Mouse (Mus musculus) heart, postnatal 4 days (tissue): Measurements from ENCODE around the gene Mapk8ip1. TPM values are rescaled to one million over a fixed set of nuclear protein-coding genes. Genes with fewer than 3 reads are reported as not detected.

Source experiments
- microRNA-seq, 2 experiments: library from miRNA; unstranded; fragments of <30 nt; microRNA quantifications; one replicate each; pipeline ENCODE4 v1.2.0; 2021 to 2022
- total RNA-seq, 2 experiments: library from RNA; stranded (reverse); gene quantifications; 2 replicates each; pipeline ENCODE4 v1.2.3; 2021

The Mapk8ip1 gene
- total RNA-seq, 2 experiments from 2014 or later = 7.9 to 8.1 TPM

Small RNA genes within 50 kb of the gene (microRNA-seq; reads per million reads assigned to microRNA genes)
- gene Mir7000 = 0 to 0.35 reads per million in 2 experiments

Other genes with a start within 250 kb of the Mapk8ip1 start
- 10 to 100 TPM; 20.8 to 22.2 TPM for gene Pex16, start 26.6 kb downstream of the Mapk8ip1 start, total RNA-seq
- gene Large2, start 26.4 kb downstream of the Mapk8ip1 start, total RNA-seq = under 1 TPM; 0.29 to 0.70 TPM
- 1 to 10 TPM; 1.2 to 1.7 TPM for gene 1700029I15Rik, start 18.7 kb downstream of the Mapk8ip1 start, total RNA-seq
- 10 to 100 TPM; 28.5 TPM for gene Cry2, start 32.8 kb upstream of the Mapk8ip1 start, total RNA-seq
- gene Slc35c1, start 59.3 kb upstream of the Mapk8ip1 start, total RNA-seq = 1 to 10 TPM; 5.8 to 7.5 TPM
- gene Chst1, start 198.4 kb upstream of the Mapk8ip1 start, total RNA-seq = 1 to 10 TPM; 3.9 to 4.8 TPM